Mouse (Mus musculus): ENCODE measurements around the gene Mast4. TPM values are rescaled to one million over a fixed set of nuclear protein-coding genes. Genes with fewer than 3 reads are reported as not detected.

The Mast4 gene
- total RNA-seq, 2 experiments from 2014 or later = 66.7 to 68.9 TPM

GRCm38 (mm10) chr13:103135224-103135883 lies 198.9 kb downstream of the Mast4 start:
- H3K27ac ChIP-seq = no peak overlapping the region
- H3K4me3 ChIP-seq = no peak overlapping the region
- no peak for TF ChIP-seq CTCF (conservative IDR thresholded peaks at IDR 0.05)
- DNase-seq (ENCODE audit: low spot score in 2 of 2) = no peak

- no peak for DNase-seq (ENCODE audit: low spot score in 2 of 2)
- no peak overlapping the region for H3K4me3 ChIP-seq
- no peak for TF ChIP-seq CTCF (conservative IDR thresholded peaks at IDR 0.05)
- no peak overlapping the region for H3K27ac ChIP-seq
Measured at GRCm38 (mm10) chr13:103131781-103132180, 202.5 kb downstream of the Mast4 start.

GRCm38 (mm10) chr13:103129130-103129797 lies 205.0 kb downstream of the Mast4 start:
- DNase-seq (ENCODE audit: low spot score in 2 of 2) = no peak
- TF ChIP-seq CTCF (conservative IDR thresholded peaks at IDR 0.05) = no peak
- Histone ChIP-seq H3K27ac (no peak overlapping the region), H3K4me3 (no peak overlapping the region)

GRCm38 (mm10) chr13:103128729-103129128 lies 205.6 kb downstream of the Mast4 start:
- TF ChIP-seq CTCF (conservative IDR thresholded peaks at IDR 0.05) = no peak
- DNase-seq (ENCODE audit: low spot score in 2 of 2) = no peak
- Histone ChIP-seq H3K27ac (no peak overlapping the region), H3K4me3 (no peak overlapping the region)

DNA sequence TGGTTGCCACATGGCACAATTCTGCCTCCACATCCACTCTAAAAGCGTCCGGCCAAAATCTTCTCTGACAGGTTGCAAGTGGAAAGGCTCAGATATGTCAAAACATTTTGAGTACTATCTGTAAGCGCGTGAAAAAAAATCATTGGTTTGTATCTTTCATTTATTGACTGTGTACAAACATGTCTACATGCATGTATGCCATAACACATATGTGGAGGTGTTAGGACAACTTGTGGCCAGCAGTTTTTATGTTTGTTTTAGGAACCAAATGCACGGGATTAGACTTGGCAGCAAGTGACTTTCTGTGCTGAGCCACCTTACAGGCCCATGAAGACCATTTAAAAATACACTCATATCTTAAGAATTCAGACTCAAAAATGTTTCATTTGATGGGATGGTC lies 206.7 kb downstream of the Mast4 start:
- Histone ChIP-seq H3K27ac (no peak overlapping the region), H3K4me3 (no peak overlapping the region)
- TF ChIP-seq CTCF (conservative IDR thresholded peaks at IDR 0.05) = no peak
- no peak for DNase-seq (ENCODE audit: low spot score in 2 of 2)

DNA sequence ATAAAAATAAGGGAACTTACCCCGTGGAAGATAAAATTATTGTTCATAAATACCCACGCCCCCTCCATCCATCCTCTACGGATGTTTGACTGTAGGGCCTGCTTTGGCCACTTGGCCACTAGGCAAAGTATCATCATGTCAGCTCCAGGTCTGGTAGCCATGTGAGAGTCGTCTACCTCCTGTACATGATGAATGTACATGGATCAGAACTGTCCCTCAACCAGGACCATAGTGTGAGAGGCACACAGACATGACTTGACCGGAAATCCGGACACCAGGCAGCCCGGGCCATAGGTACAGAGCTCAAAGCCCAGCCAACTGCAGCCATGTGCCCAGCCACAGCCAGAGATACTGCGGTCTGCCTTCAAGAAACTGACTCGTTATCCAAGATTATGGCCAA lies 210.6 kb downstream of the Mast4 start:
- TF ChIP-seq CTCF (conservative IDR thresholded peaks at IDR 0.05) = no peak
- no peak for DNase-seq (ENCODE audit: low spot score in 2 of 2)
- no peak overlapping the region for H3K27ac ChIP-seq
- H3K4me3 ChIP-seq = no peak overlapping the region

- Histone ChIP-seq H3K27ac (no peak overlapping the region), H3K4me3 (no peak overlapping the region)
- no peak for TF ChIP-seq CTCF (conservative IDR thresholded peaks at IDR 0.05)
- DNase-seq (ENCODE audit: low spot score in 2 of 2) = no peak
Measured at GRCm38 (mm10) chr13:103121796-103122792, 212.2 kb downstream of the Mast4 start.

DNA sequence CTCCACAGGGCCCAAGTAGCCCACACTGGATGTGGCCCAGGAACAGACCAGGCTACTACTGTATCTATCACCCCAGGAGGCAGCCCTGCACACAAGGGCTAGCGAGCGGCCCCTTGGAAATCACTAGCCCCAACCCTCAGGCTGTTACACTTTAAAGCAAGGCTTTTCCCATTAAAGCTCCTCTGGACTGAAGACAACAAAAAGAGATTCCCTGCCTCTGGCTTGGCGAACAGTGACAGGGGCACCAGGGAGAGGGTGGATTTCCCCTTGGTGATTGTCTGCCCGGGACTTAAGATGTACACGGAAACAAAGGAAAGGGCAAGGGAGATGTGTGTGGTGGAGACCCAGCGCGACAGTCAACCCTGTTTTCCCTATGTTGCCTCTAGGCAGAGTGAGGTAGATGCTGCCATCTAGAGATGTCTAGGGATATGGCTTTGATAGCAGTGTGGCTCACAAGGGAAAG lies 213.6 kb downstream of the Mast4 start:
- Histone ChIP-seq H3K27ac (no peak overlapping the region), H3K4me3 (peak overlapping the region; percentile 36; the same call in 1 of the 2 replicates)
- TF ChIP-seq CTCF (conservative IDR thresholded peaks at IDR 0.05) = peak; percentile 87
- DNase-seq (ENCODE audit: low spot score in 2 of 2) = peak; percentile 44 to 50

- Histone ChIP-seq H3K27ac (no peak overlapping the region), H3K4me3 (no peak overlapping the region)
- no peak for TF ChIP-seq CTCF (conservative IDR thresholded peaks at IDR 0.05)
- no peak for DNase-seq (ENCODE audit: low spot score in 2 of 2)
Measured at GRCm38 (mm10) chr13:103119728-103120127, 214.6 kb downstream of the Mast4 start.

DNA sequence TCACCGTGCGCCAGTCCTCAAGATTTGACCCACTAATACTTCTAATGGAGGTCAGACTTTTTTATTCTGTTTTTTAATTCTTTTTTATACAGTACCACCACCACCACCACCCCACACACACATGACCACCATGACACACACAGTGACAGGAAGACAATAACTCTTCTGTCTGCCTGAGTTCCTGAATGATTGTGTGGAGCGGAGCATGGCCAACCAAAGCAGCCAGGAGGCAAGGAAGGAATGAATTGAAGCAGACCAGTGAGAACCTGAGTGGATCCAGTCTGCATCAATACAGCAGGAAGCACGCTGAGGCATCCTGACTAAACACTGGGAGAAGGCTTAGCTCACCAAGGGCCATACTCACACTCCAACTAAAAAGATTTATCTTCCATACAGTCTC lies 219.2 kb downstream of the Mast4 start:
- Histone ChIP-seq H3K4me3 (no peak overlapping the region), H3K27ac (no peak overlapping the region)
- TF ChIP-seq CTCF (conservative IDR thresholded peaks at IDR 0.05) = no peak
- no peak for DNase-seq (ENCODE audit: low spot score in 2 of 2)

- peak; percentile 58 to 63 for DNase-seq (ENCODE audit: low spot score in 2 of 2)
- Histone ChIP-seq H3K4me3 (no peak overlapping the region), H3K27ac (no peak overlapping the region)
- no peak for TF ChIP-seq CTCF (conservative IDR thresholded peaks at IDR 0.05)
Measured at GRCm38 (mm10) chr13:103114274-103114673, 220.0 kb downstream of the Mast4 start.

DNA sequence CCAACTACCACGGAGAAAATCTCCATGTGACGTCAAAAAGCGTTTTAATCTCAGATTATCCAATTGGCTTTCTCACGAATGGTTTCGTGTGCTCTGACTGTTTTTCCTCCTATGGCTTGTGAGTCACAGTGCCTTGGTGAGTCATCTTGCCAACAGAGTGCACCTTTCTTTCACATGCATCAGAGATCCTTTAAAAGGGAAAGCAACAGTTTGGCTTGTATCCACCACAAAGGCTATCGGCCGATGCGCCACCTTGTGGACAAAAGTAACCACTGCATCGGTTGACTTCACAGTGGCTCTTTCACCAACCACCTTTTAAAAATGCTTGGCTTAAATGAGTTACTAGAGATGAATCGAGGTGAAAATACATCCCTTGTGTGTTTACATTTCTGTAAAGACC lies 224.4 kb downstream of the Mast4 start:
- H3K27ac ChIP-seq = peak overlapping the region; percentile 20; the same call in 1 of the 2 replicates
- TF ChIP-seq CTCF (conservative IDR thresholded peaks at IDR 0.05) = peak; percentile 96
- H3K4me3 ChIP-seq = peak overlapping the region; percentile 43
- DNase-seq (ENCODE audit: low spot score in 2 of 2) = peak; percentile 63 to 72

- no peak for DNase-seq (ENCODE audit: low spot score in 2 of 2)
- TF ChIP-seq CTCF (conservative IDR thresholded peaks at IDR 0.05) = no peak
- Histone ChIP-seq H3K27ac (no peak overlapping the region), H3K4me3 (no peak overlapping the region)
Measured at GRCm38 (mm10) chr13:103107362-103107761, 226.9 kb downstream of the Mast4 start.

All from layer of hippocampus, adult 2 months (tissue).